Mouse (Mus musculus) lung, embryonic 14.5 days (tissue): ENCODE results near the gene Nr1h3. TPM values are rescaled to one million over a fixed set of nuclear protein-coding genes. Genes with fewer than 3 reads are reported as not detected.

Experiments used
- ATAC-seq: fragments of 200-750 bp; cut with Nextera tagmentation; 2 replicates; pipeline ENCODE4 v1.8.0; 2017; ENCODE audit warnings: mild to moderate bottlenecking, moderate TSS enrichment, moderate library complexity; ENCODE audit not compliant: insufficient read depth
- DNase-seq: peaks from one replicate; pipeline ENCODE4 v3.0.0-alpha.2; 2015
- H3K27ac ChIP-seq: fragments of 300-500 bp; sonication (generic); 2 replicates; pipeline ENCODE4 v1.5.1; 2014; ENCODE audit warnings: low read depth, mild to moderate bottlenecking, moderate library complexity
- H3K27me3 ChIP-seq: fragments of 300-500 bp; sonication (generic); 2 replicates; pipeline ENCODE4 v1.6.1; 2014; ENCODE audit warnings: low read length, control low read depth; ENCODE audit not compliant: insufficient read depth
- H3K36me3 ChIP-seq: fragments of 300-500 bp; sonication (generic); 2 replicates; pipeline ENCODE4 v1.6.1; 2014; ENCODE audit warnings: control low read depth; ENCODE audit not compliant: insufficient read depth
- H3K4me1 ChIP-seq: fragments of 300-500 bp; sonication (generic); 2 replicates; pipeline ENCODE4 v1.6.1; 2014; ENCODE audit warnings: antibody characterized with exemption, control low read depth; ENCODE audit not compliant: insufficient read depth
- H3K4me2 ChIP-seq: fragments of 300-500 bp; sonication (generic); 2 replicates; pipeline ENCODE4 v1.6.1; 2014; ENCODE audit warnings: mild to moderate bottlenecking
- H3K4me3 ChIP-seq: fragments of 300-500 bp; sonication (generic); 2 replicates; pipeline ENCODE4 v1.5.1; 2014; ENCODE audit warnings: low read depth, low read length
- H3K9ac ChIP-seq: fragments of 300-500 bp; sonication (generic); 2 replicates; pipeline ENCODE4 v1.6.1; 2014
- H3K9me3 ChIP-seq: fragments of 300-500 bp; sonication (generic); 2 replicates; pipeline ENCODE4 v1.6.1; 2016; ENCODE audit warnings: low read depth, low read length, control low read depth
- CTCF ChIP-seq: IDR thresholded peaks from 2 replicates; pipeline ENCODE4 v1.5.1; 2016; ENCODE audit warnings: antibody characterized with exemption, low read depth
- WGBS: fragments of 180-500 bp; shearing (Covaris S2); extraction: QIAGEN DNeasy Blood & Tissue Kit; methylation state at CpG from one replicate; pipeline ENCODE4 v1.1.7; 2014; 5-methylcytosine and 5-hydroxymethylcytosine counted together
- polyA plus RNA-seq: library from polyadenylated mRNA; unstranded; fragments of >200 nt; fragmentation: Nextera tagmentation; extraction: Ambion mirVana; gene quantifications from 2 replicates; pipeline ENCODE4 v1.2.1, GENCODE M21; 2014

The Nr1h3 gene
- polyA plus RNA-seq, 1 experiment from 2014 or later = 14.2 TPM

DNA sequence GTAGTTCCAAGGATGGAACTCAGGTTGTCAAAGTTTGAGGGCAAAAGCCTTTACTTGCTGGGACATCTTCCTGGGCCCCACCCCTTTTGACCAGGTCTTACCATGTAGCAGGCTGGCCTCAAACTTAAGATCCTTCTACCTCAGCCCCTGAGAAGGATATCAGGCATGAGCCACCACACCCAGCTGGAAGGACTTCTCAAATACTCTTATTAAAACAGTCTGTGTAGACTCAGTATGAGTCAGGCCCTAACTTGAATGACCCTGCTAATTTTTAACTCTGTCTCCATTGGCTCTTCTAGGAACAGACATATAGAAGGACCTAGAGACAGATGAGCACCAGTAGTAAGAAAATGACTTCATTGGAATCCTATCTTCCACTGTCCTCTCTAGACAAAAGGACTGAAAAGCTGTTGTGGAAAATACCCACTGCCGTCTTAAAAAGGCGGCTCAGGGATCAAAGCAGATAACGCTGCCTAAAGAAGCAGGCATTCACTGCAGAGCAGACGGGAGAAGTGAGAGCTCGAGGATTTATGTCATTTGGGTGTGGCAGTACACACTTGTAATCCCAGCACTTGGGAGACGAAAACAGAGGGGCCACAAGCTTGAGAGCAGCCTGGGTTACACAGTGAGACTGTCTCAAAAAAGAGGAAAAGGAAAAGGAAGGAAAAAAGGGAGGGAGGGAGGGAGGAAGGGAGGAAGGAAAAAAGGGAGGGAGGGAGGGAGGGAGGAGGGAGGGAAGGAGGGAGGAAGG is 45.5 kb downstream of the Nr1h3 start:
- no peak for ATAC-seq

DNA sequence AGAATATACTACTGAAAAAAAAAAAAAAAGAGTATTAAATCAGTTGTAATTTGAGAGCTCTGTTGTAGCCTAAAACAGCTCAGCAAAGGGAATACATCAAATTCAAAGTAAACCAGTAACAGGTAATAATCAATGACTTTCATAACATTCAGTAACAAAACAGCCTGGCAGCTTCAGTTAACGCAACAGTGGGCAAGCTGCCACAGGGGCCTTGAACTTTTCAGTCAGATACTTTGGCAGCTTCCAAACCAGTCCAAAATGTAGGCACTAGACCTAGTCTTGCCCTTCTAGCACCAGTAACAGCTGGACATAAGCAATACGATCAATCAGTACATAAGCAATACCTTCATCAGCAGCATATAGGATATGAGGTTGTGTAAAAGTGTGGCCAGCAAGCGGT is 48.5 kb downstream of the Nr1h3 start:
- 86% methylated on average over 3 of the region's 3 CpGs for WGBS
- no peak for DNase-seq
- Histone ChIP-seq H3K4me1 (no peaks in the 10 kb centered on the region), H3K9ac (no peak overlapping the region), H3K9me3 (no peaks in the 10 kb centered on the region), H3K4me2 (no peak overlapping the region), H3K27me3 (no peaks in the 10 kb centered on the region), H3K27ac (no peak overlapping the region), H3K4me3 (no peak overlapping the region), H3K36me3 (peaks cover 18% of the 10 kb centered on the region)
- no peak for TF ChIP-seq CTCF
- no peak for ATAC-seq

More for the DNA sequence above, 45.5 kb downstream of the Nr1h3 start:
- H3K4me3 ChIP-seq = no peak overlapping the region
- no peak overlapping the region for H3K27ac ChIP-seq
- no peaks in the 10 kb centered on the region for H3K9me3 ChIP-seq
- no peak for TF ChIP-seq CTCF
- H3K36me3 ChIP-seq = peaks cover 7% of the 10 kb centered on the region; the same call in 1 of the 2 replicates
- DNase-seq = no peak
- H3K9ac ChIP-seq = no peak overlapping the region
- no peak overlapping the region for H3K4me2 ChIP-seq
- 33% methylated on average over 6 of the region's 6 CpGs for WGBS
- no peaks in the 10 kb centered on the region for H3K27me3 ChIP-seq
- H3K4me1 ChIP-seq = no peaks in the 10 kb centered on the region

GRCm38 (mm10) chr2:91152885-91153377 is 49.7 kb downstream of the Nr1h3 start:
- Histone ChIP-seq H3K27ac (no peak overlapping the region), H3K36me3 (peaks cover 18% of the 10 kb centered on the region), H3K27me3 (no peaks in the 10 kb centered on the region), H3K4me3 (no peak overlapping the region), H3K4me1 (no peaks in the 10 kb centered on the region), H3K9ac (no peak overlapping the region), H3K4me2 (no peak overlapping the region), H3K9me3 (no peaks in the 10 kb centered on the region)
- no peak for DNase-seq
- TF ChIP-seq CTCF = no peak
- ATAC-seq = no peak
- WGBS = 68% methylated on average over 3 of the region's 3 CpGs

DNA sequence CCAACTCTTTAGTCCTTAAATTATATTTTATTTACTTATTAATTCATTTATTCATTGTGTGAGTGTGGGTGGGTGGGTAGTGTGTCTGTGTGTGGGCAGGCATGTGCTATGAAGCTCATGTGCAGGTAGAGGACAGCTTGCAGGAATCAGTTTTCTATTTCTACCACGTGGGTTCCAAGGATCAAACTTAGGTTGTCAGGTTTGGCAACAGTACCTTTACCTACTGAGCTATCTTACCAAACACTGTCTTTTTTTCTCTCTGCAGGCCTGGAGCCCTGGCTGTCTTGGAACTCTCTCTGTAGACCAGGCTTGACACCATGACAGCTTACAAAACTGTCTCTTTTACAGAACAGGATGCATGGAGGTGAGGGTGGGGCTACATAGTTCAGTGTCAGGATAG is 51.3 kb downstream of the Nr1h3 start:
- no peak overlapping the region for H3K4me3 ChIP-seq
- no peak overlapping the region for H3K4me2 ChIP-seq
- no peak overlapping the region for H3K9ac ChIP-seq
- TF ChIP-seq CTCF = no peak
- 66% methylated on average over 1 of the region's 1 CpGs for WGBS
- H3K9me3 ChIP-seq = no peaks in the 10 kb centered on the region
- H3K4me1 ChIP-seq = no peaks in the 10 kb centered on the region
- no peak for ATAC-seq
- DNase-seq = no peak
- H3K27me3 ChIP-seq = no peaks in the 10 kb centered on the region
- H3K36me3 ChIP-seq = peaks cover 22% of the 10 kb centered on the region
- no peak overlapping the region for H3K27ac ChIP-seq

GRCm38 (mm10) chr2:91148101-91148500 is 54.5 kb downstream of the Nr1h3 start:
- H3K4me2 ChIP-seq = no peak overlapping the region
- no peaks in the 10 kb centered on the region for H3K4me1 ChIP-seq
- peaks cover 23% of the 10 kb centered on the region for H3K36me3 ChIP-seq
- H3K27ac ChIP-seq = no peak overlapping the region
- H3K4me3 ChIP-seq = no peak overlapping the region
- H3K9ac ChIP-seq = no peak overlapping the region
- DNase-seq (no peak), ATAC-seq (no peak)
- no peaks in the 10 kb centered on the region for H3K27me3 ChIP-seq
- TF ChIP-seq CTCF = no peak
- no peaks in the 10 kb centered on the region for H3K9me3 ChIP-seq

GRCm38 (mm10) chr2:91143401-91143800 is 59.2 kb downstream of the Nr1h3 start:
- Histone ChIP-seq H3K4me1 (no peaks in the 10 kb centered on the region), H3K36me3 (peaks cover 23% of the 10 kb centered on the region), H3K9ac (no peak overlapping the region), H3K27me3 (no peaks in the 10 kb centered on the region), H3K9me3 (no peaks in the 10 kb centered on the region), H3K4me3 (no peak overlapping the region), H3K4me2 (no peak overlapping the region), H3K27ac (no peak overlapping the region)
- WGBS = 93% methylated on average over 11 of the region's 11 CpGs
- TF ChIP-seq CTCF = no peak
- no peak for DNase-seq
- no peak for ATAC-seq

DNA sequence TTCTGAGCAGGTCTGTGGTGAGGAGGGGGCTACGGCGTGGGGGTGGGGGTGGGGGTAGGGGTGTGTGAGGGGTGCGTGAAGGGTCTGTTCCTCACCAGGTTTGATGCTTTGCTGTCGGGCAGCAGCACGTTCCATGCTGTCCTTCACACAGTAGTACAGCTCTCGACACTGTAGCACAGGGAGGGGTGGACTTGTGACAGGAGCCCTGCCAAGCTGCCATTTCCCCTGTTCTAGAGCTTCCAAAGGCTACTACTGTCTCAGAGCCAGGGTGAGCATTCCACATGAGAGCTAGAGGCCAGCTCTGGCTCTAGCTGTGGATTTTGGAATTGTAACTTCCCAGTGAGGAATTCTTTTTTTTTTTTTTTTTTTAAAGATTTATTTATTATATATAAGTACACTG is 59.7 kb downstream of the Nr1h3 start:
- no peak for ATAC-seq
- no peaks in the 10 kb centered on the region for H3K27me3 ChIP-seq
- no peak overlapping the region for H3K27ac ChIP-seq
- WGBS = 84% methylated on average over 6 of the region's 6 CpGs
- no peak overlapping the region for H3K9ac ChIP-seq
- no peak for TF ChIP-seq CTCF
- H3K36me3 ChIP-seq = peaks cover 23% of the 10 kb centered on the region
- H3K4me1 ChIP-seq = no peaks in the 10 kb centered on the region
- no peak overlapping the region for H3K4me3 ChIP-seq
- no peak for DNase-seq
- H3K4me2 ChIP-seq = no peak overlapping the region
- no peaks in the 10 kb centered on the region for H3K9me3 ChIP-seq
